Mouse (Mus musculus) lung, embryonic 15.5 days (tissue): ENCODE measurements around the gene Nrxn1. TPM values are rescaled to one million over a fixed set of nuclear protein-coding genes. Genes with fewer than 3 reads are reported as not detected.

Experiments used
- ATAC-seq: fragments of 200-750 bp; cut with Nextera tagmentation; 2 replicates; pipeline ENCODE4 v1.8.0; 2017; ENCODE audit warnings: moderate number of reproducible peaks, borderline replicate concordance; ENCODE audit not compliant: low FRiP score, low TSS enrichment; ENCODE audit errors: extremely low read depth
- H3K27ac ChIP-seq: fragments of 300-500 bp; sonication (generic); 2 replicates; pipeline ENCODE4 v1.5.1; 2015; ENCODE audit warnings: moderate library complexity, mild to moderate bottlenecking, inconsistent platforms
- H3K27me3 ChIP-seq: fragments of 300-500 bp; sonication (generic); 2 replicates; pipeline ENCODE4 v1.6.1; 2015; ENCODE audit warnings: inconsistent platforms
- H3K36me3 ChIP-seq: fragments of 300-500 bp; sonication (generic); 2 replicates; pipeline ENCODE4 v1.6.1; 2015; ENCODE audit warnings: inconsistent platforms
- H3K4me1 ChIP-seq: fragments of 300-500 bp; sonication (generic); 2 replicates; pipeline ENCODE4 v1.6.1; 2015; ENCODE audit warnings: inconsistent platforms
- H3K4me2 ChIP-seq: fragments of 300-500 bp; sonication (generic); 2 replicates; pipeline ENCODE4 v1.6.1; 2015; ENCODE audit warnings: inconsistent platforms, mild to moderate bottlenecking, moderate library complexity
- H3K4me3 ChIP-seq: fragments of 300-500 bp; sonication (generic); 2 replicates; pipeline ENCODE4 v1.5.1; 2015; ENCODE audit warnings: mild to moderate bottlenecking, inconsistent platforms
- H3K9ac ChIP-seq: fragments of 300-500 bp; sonication (generic); 2 replicates; pipeline ENCODE4 v1.6.1; 2015; ENCODE audit warnings: inconsistent platforms
- H3K9me3 ChIP-seq: fragments of 300-500 bp; sonication (generic); 2 replicates; pipeline ENCODE4 v1.6.1; 2016; ENCODE audit warnings: inconsistent platforms
- WGBS: fragments of 180-500 bp; shearing (Covaris S2); methylation state at CpG from one replicate; pipeline ENCODE4 v1.1.7; 2015; 5-methylcytosine and 5-hydroxymethylcytosine counted together
- polyA plus RNA-seq: library from polyadenylated mRNA; unstranded; fragments of >200 nt; fragmentation: Nextera tagmentation; extraction: Ambion mirVana; gene quantifications from 2 replicates; pipeline ENCODE4 v1.2.1, GENCODE M21; 2015

The Nrxn1 gene
- polyA plus RNA-seq, 1 experiment from 2014 or later: 2.7 TPM

GRCm38 (mm10) chr17:90934929-90935328, 157.9 kb downstream of the Nrxn1 start:
- no peak for ATAC-seq
- no peak overlapping the region for H3K27ac ChIP-seq
- H3K4me2 ChIP-seq: no peak overlapping the region
- WGBS: 85% methylated on average over 2 of the region's 2 CpGs
- H3K27me3 ChIP-seq: no peaks in the 10 kb centered on the region
- H3K36me3 ChIP-seq: no peaks in the 10 kb centered on the region
- no peak overlapping the region for H3K4me3 ChIP-seq
- no peaks in the 10 kb centered on the region for H3K9me3 ChIP-seq
- H3K4me1 ChIP-seq: no peaks in the 10 kb centered on the region
- H3K9ac ChIP-seq: no peak overlapping the region

GRCm38 (mm10) chr17:90913320-90913719, 179.6 kb downstream of the Nrxn1 start:
- no peak for ATAC-seq
- WGBS: 69% methylated on average over 2 of the region's 2 CpGs
- no peak overlapping the region for H3K4me3 ChIP-seq
- H3K4me1 ChIP-seq: no peaks in the 10 kb centered on the region
- no peaks in the 10 kb centered on the region for H3K9me3 ChIP-seq
- no peaks in the 10 kb centered on the region for H3K27me3 ChIP-seq
- H3K9ac ChIP-seq: no peak overlapping the region
- no peaks in the 10 kb centered on the region for H3K36me3 ChIP-seq
- H3K27ac ChIP-seq: no peak overlapping the region
- H3K4me2 ChIP-seq: no peak overlapping the region

GRCm38 (mm10) chr17:90912746-90913145, 180.1 kb downstream of the Nrxn1 start:
- 85% methylated on average over 2 of the region's 2 CpGs for WGBS
- no peak overlapping the region for H3K4me3 ChIP-seq

GRCm38 (mm10) chr17:90912341-90912740, 180.5 kb downstream of the Nrxn1 start:
- no peak overlapping the region for H3K27ac ChIP-seq
- no peak overlapping the region for H3K4me3 ChIP-seq
- H3K4me1 ChIP-seq: no peaks in the 10 kb centered on the region
- H3K27me3 ChIP-seq: no peaks in the 10 kb centered on the region
- no peak for ATAC-seq
- no peak overlapping the region for H3K4me2 ChIP-seq
- no peaks in the 10 kb centered on the region for H3K9me3 ChIP-seq
- H3K36me3 ChIP-seq: no peaks in the 10 kb centered on the region
- no peak overlapping the region for H3K9ac ChIP-seq

More at GRCm38 (mm10) chr17:90912746-90913145, 180.1 kb downstream of the Nrxn1 start:
- H3K27me3 ChIP-seq: no peaks in the 10 kb centered on the region
- H3K9me3 ChIP-seq: no peaks in the 10 kb centered on the region
- H3K9ac ChIP-seq: no peak overlapping the region
- ATAC-seq: no peak
- H3K4me1 ChIP-seq: no peaks in the 10 kb centered on the region
- no peak overlapping the region for H3K27ac ChIP-seq
- H3K4me2 ChIP-seq: no peak overlapping the region
- no peaks in the 10 kb centered on the region for H3K36me3 ChIP-seq

GRCm38 (mm10) chr17:90906118-90907093, 186.5 kb downstream of the Nrxn1 start:
- Histone ChIP-seq H3K4me1 (no peaks in the 10 kb centered on the region), H3K9ac (no peak overlapping the region), H3K9me3 (no peaks in the 10 kb centered on the region), H3K27me3 (no peaks in the 10 kb centered on the region), H3K27ac (no peak overlapping the region), H3K36me3 (no peaks in the 10 kb centered on the region), H3K4me2 (no peak overlapping the region), H3K4me3 (no peak overlapping the region)
- WGBS: 86% methylated on average over 6 of the region's 6 CpGs
- no peak for ATAC-seq

- no peak overlapping the region for H3K4me2 ChIP-seq
- no peaks in the 10 kb centered on the region for H3K9me3 ChIP-seq
- no peaks in the 10 kb centered on the region for H3K4me1 ChIP-seq
- no peak for ATAC-seq
- no peak overlapping the region for H3K4me3 ChIP-seq
- no peaks in the 10 kb centered on the region for H3K27me3 ChIP-seq
- H3K9ac ChIP-seq: no peak overlapping the region
- H3K27ac ChIP-seq: no peak overlapping the region
- 76% methylated on average over 5 of the region's 5 CpGs for WGBS
- no peaks in the 10 kb centered on the region for H3K36me3 ChIP-seq
Observed at GRCm38 (mm10) chr17:90905143-90905542, 187.7 kb downstream of the Nrxn1 start.

GRCm38 (mm10) chr17:90892327-90893259, 200.3 kb downstream of the Nrxn1 start:
- H3K4me2 ChIP-seq: no peak overlapping the region
- 59% methylated on average over 4 of the region's 4 CpGs for WGBS

GRCm38 (mm10) chr17:90891711-90892110, 201.2 kb downstream of the Nrxn1 start:
- Histone ChIP-seq H3K4me3 (no peak overlapping the region), H3K4me2 (no peak overlapping the region), H3K4me1 (no peaks in the 10 kb centered on the region), H3K27me3 (no peaks in the 10 kb centered on the region), H3K9ac (no peak overlapping the region), H3K27ac (no peak overlapping the region), H3K36me3 (no peaks in the 10 kb centered on the region), H3K9me3 (no peaks in the 10 kb centered on the region)
- ATAC-seq: no peak
- WGBS: 62% methylated on average over 1 of the region's 1 CpGs

More at GRCm38 (mm10) chr17:90892327-90893259, 200.3 kb downstream of the Nrxn1 start:
- no peaks in the 10 kb centered on the region for H3K9me3 ChIP-seq
- H3K4me1 ChIP-seq: no peaks in the 10 kb centered on the region
- no peaks in the 10 kb centered on the region for H3K36me3 ChIP-seq
- H3K27ac ChIP-seq: no peak overlapping the region
- H3K9ac ChIP-seq: no peak overlapping the region
- H3K4me3 ChIP-seq: no peak overlapping the region
- ATAC-seq: no peak
- H3K27me3 ChIP-seq: no peaks in the 10 kb centered on the region

- H3K4me2 ChIP-seq: no peak overlapping the region
- ATAC-seq: no peak
- no peaks in the 10 kb centered on the region for H3K36me3 ChIP-seq
- no peaks in the 10 kb centered on the region for H3K9me3 ChIP-seq
- 37% methylated on average over 2 of the region's 2 CpGs for WGBS
- no peak overlapping the region for H3K9ac ChIP-seq
- no peak overlapping the region for H3K4me3 ChIP-seq
- H3K27ac ChIP-seq: no peak overlapping the region
- no peaks in the 10 kb centered on the region for H3K4me1 ChIP-seq
- no peaks in the 10 kb centered on the region for H3K27me3 ChIP-seq
Observed at GRCm38 (mm10) chr17:90857225-90857624, 235.6 kb downstream of the Nrxn1 start.

GRCm38 (mm10) chr17:90843876-90844275, 249.0 kb downstream of the Nrxn1 start:
- no peak for ATAC-seq
- no peaks in the 10 kb centered on the region for H3K36me3 ChIP-seq
- no peak overlapping the region for H3K27ac ChIP-seq
- no peaks in the 10 kb centered on the region for H3K4me1 ChIP-seq
- no peak overlapping the region for H3K4me2 ChIP-seq
- no peaks in the 10 kb centered on the region for H3K9me3 ChIP-seq
- H3K4me3 ChIP-seq: no peak overlapping the region
- WGBS: 25% methylated on average over 1 of the region's 1 CpGs
- H3K9ac ChIP-seq: no peak overlapping the region
- H3K27me3 ChIP-seq: no peaks in the 10 kb centered on the region

GRCm38 (mm10) chr17:90843072-90843611, 249.7 kb downstream of the Nrxn1 start:
- Histone ChIP-seq H3K4me1 (no peaks in the 10 kb centered on the region), H3K36me3 (no peaks in the 10 kb centered on the region), H3K27ac (no peak overlapping the region), H3K9me3 (no peaks in the 10 kb centered on the region), H3K9ac (no peak overlapping the region), H3K4me3 (no peak overlapping the region), H3K27me3 (no peaks in the 10 kb centered on the region), H3K4me2 (no peak overlapping the region)
- ATAC-seq: no peak
